21 mouse cellular contexts compared by ENCODE assay signal in the genomic region with DNA sequence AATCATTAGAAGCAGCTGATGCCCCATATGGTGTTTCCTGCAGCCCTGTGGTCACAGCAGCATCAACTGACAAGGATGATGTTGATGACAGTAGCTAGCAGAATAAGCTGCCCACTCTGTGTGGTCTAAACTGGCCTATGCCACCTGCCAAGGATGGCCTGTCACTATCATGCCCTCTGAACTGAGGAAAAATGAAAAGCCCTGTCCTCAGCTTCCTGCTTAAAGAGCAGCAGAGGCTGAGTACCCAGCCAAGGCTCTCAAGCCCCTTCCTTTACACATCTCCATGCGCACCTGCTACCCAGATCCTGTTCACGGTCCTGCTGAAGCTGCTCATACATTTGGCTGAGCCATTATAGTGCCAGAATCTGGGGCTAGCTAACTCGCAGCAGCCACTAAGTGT.
DNase-seq lines count a peak whose midpoint lies in the region; ATAC-seq and TF ChIP-seq lines count a peak whose summit lies in the region.
"Had no signal": no experiment of that assay in that cellular context is flagged by ENCODE, and none has a peak within 500 bp of the region (broad histone marks: within the 10 kb centered on the region; RNA-seq: fewer than 3 reads in every experiment).

No protein-coding gene starts in this region.

- H3K27ac ChIP-seq in liver, embryonic 13.5 days, result 0 out of 2 replicates have a peak overlapping the region, but pooled peaks have one; percentile 20
- H3K27ac ChIP-seq in liver, postnatal 0 days (ENCODE audit: low read depth), result no peak overlapping the region
- no peak overlapping the region for H3K27ac ChIP-seq in hindbrain, embryonic 15.5 days (replicated peaks)
- peak overlapping the region; percentile 5; the same call in 1 of the 2 replicates for H3K27ac ChIP-seq in midbrain, embryonic 16.5 days (ENCODE audit: low read length)
- H3K27ac ChIP-seq in lung, postnatal 0 days (ENCODE audit: low read length), result no peak overlapping the region
- H3K27ac ChIP-seq: embryonic facial prominence, embryonic 10.5 days; forebrain, embryonic 12.5 days; heart, adult 2 months; limb, embryonic 13.5 days; stomach, postnatal 0 days had no signal

- no peak for TF ChIP-seq EP300 in liver, postnatal 0 days (IDR thresholded peaks at IDR 0.05; ENCODE audit: low read depth)
- no peak for TF ChIP-seq EP300 in lung, postnatal 0 days (IDR thresholded peaks at IDR 0.05)

- DNase-seq in cerebellum, postnatal 10 days, result peak; percentile 65 to 79
- no peak for DNase-seq in cerebellum, adult 18-20 months
- no peak for DNase-seq in liver, embryonic 13.5 days
- no peak for DNase-seq in liver, postnatal 0 days
- no peak for DNase-seq in frontal cortex, adult 2 months (ENCODE audit: extremely low spot score in 1 of 2, low spot score in 1 of 2)
- no peak for DNase-seq in lung, postnatal 0 days (ENCODE audit: low spot score)
- DNase-seq: adrenal gland, adult 8-10 months; cerebellum, adult 11-12 months; gastrocnemius, postnatal 14 days; heart, adult 2 months; heart, postnatal 4 days; lung, adult 2 months; lung, postnatal 36 days; right cerebral cortex, postnatal 25 days had no signal

- H3K4me2 ChIP-seq in liver, embryonic 13.5 days, result no peak overlapping the region
- no peak overlapping the region for H3K4me2 ChIP-seq in liver, postnatal 0 days (ENCODE audit: low read depth, low read length)
- H3K4me2 ChIP-seq in hindbrain, embryonic 15.5 days, result no peak overlapping the region
- H3K4me2 ChIP-seq in midbrain, embryonic 16.5 days (ENCODE audit: low read length), result no peak overlapping the region
- no peak overlapping the region for H3K4me2 ChIP-seq in lung, postnatal 0 days (replicated peaks; ENCODE audit: low read depth, low read length)
- H3K4me2 ChIP-seq: forebrain, embryonic 12.5 days; limb, embryonic 13.5 days had no signal

- no peaks in the 10 kb centered on the region for H3K36me3 ChIP-seq in liver, embryonic 13.5 days
- H3K36me3 ChIP-seq in liver, postnatal 0 days (replicated peaks; ENCODE audit: insufficient read depth, low read length), result no peaks in the 10 kb centered on the region
- no peaks in the 10 kb centered on the region for H3K36me3 ChIP-seq in hindbrain, embryonic 15.5 days
- no peaks in the 10 kb centered on the region for H3K36me3 ChIP-seq in midbrain, embryonic 16.5 days (ENCODE audit: control insufficient read depth, insufficient read depth, low read length)
- H3K36me3 ChIP-seq in lung, postnatal 0 days (ENCODE audit: insufficient read depth, low read length), result no peaks in the 10 kb centered on the region
- H3K36me3 ChIP-seq: embryonic facial prominence, embryonic 10.5 days; forebrain, embryonic 12.5 days; limb, embryonic 13.5 days had no signal

- no peak for TF ChIP-seq CTCF in liver, postnatal 0 days (IDR thresholded peaks at IDR 0.05; ENCODE audit: low read depth)
- TF ChIP-seq CTCF in lung, postnatal 0 days (IDR thresholded peaks at IDR 0.05), result no peak

- H3K9ac ChIP-seq in liver, embryonic 13.5 days, result no peak overlapping the region
- no peak overlapping the region for H3K9ac ChIP-seq in liver, postnatal 0 days (replicated peaks)
- H3K9ac ChIP-seq in hindbrain, embryonic 15.5 days, result no peak overlapping the region
- no peak overlapping the region for H3K9ac ChIP-seq in midbrain, embryonic 16.5 days (ENCODE audit: low read depth, low read length)
- no peak overlapping the region for H3K9ac ChIP-seq in lung, postnatal 0 days (replicated peaks; ENCODE audit: low read depth)
- H3K9ac ChIP-seq: forebrain, embryonic 12.5 days; limb, embryonic 13.5 days had no signal

- H3K27me3 ChIP-seq in liver, embryonic 13.5 days, result no peaks in the 10 kb centered on the region
- H3K27me3 ChIP-seq in liver, postnatal 0 days (ENCODE audit: insufficient read depth, low read length), result no peaks in the 10 kb centered on the region
- no peaks in the 10 kb centered on the region for H3K27me3 ChIP-seq in hindbrain, embryonic 15.5 days
- H3K27me3 ChIP-seq in midbrain, embryonic 16.5 days (ENCODE audit: control insufficient read depth, insufficient read depth, low read depth, low read length), result no peaks in the 10 kb centered on the region
- no peaks in the 10 kb centered on the region for H3K27me3 ChIP-seq in lung, postnatal 0 days (replicated peaks; ENCODE audit: insufficient read depth, low read length)
- H3K27me3 ChIP-seq: limb, embryonic 13.5 days had no signal

- H3K4me1 ChIP-seq in liver, embryonic 13.5 days (replicated peaks), result peaks cover 84% of the 10 kb centered on the region
- no peaks in the 10 kb centered on the region for H3K4me1 ChIP-seq in liver, postnatal 0 days (ENCODE audit: insufficient read depth)
- H3K4me1 ChIP-seq in hindbrain, embryonic 15.5 days (replicated peaks), result peaks cover 36% of the 10 kb centered on the region
- H3K4me1 ChIP-seq in midbrain, embryonic 16.5 days (ENCODE audit: control insufficient read depth, insufficient read depth, low read length), result peaks cover 6% of the 10 kb centered on the region; the same call in 1 of the 2 replicates
- H3K4me1 ChIP-seq in lung, postnatal 0 days (ENCODE audit: insufficient read depth, low read depth, low read length), result no peaks in the 10 kb centered on the region
- H3K4me1 ChIP-seq: limb, embryonic 13.5 days had no signal

- no peak overlapping the region for H3K4me3 ChIP-seq in liver, embryonic 13.5 days (replicated peaks)
- no peak overlapping the region for H3K4me3 ChIP-seq in liver, postnatal 0 days (ENCODE audit: low read depth, low read length)
- H3K4me3 ChIP-seq in hindbrain, embryonic 15.5 days, result no peak overlapping the region
- H3K4me3 ChIP-seq in midbrain, embryonic 16.5 days (ENCODE audit: low read depth, low read length), result no peak overlapping the region
- no peak overlapping the region for H3K4me3 ChIP-seq in lung, postnatal 0 days (ENCODE audit: low read depth, low read length)
- H3K4me3 ChIP-seq: embryonic facial prominence, embryonic 10.5 days; forebrain, embryonic 12.5 days; heart, adult 2 months; limb, embryonic 13.5 days had no signal

- H3K9me3 ChIP-seq in liver, embryonic 13.5 days (replicated peaks), result no peaks in the 10 kb centered on the region
- H3K9me3 ChIP-seq in liver, postnatal 0 days (ENCODE audit: low read length), result no peaks in the 10 kb centered on the region
- H3K9me3 ChIP-seq in hindbrain, embryonic 15.5 days, result no peaks in the 10 kb centered on the region
- no peaks in the 10 kb centered on the region for H3K9me3 ChIP-seq in midbrain, embryonic 16.5 days (replicated peaks; ENCODE audit: control insufficient read depth, low read length, poor library complexity, severe bottlenecking)
- H3K9me3 ChIP-seq in lung, postnatal 0 days (ENCODE audit: low read length), result no peaks in the 10 kb centered on the region
- H3K9me3 ChIP-seq: embryonic facial prominence, embryonic 10.5 days; forebrain, embryonic 12.5 days; limb, embryonic 13.5 days had no signal

- WGBS in liver, embryonic 13.5 days (ENCODE audit: insufficient replicate concordance), result 83% methylated on average over 3 of the region's 3 CpGs
- WGBS in liver, postnatal 0 days (ENCODE audit: insufficient replicate concordance), result 77% methylated on average over 3 of the region's 3 CpGs
- WGBS in hindbrain, embryonic 15.5 days, result 49% methylated on average over 3 of the region's 3 CpGs
- WGBS in midbrain, embryonic 16.5 days, result 56% methylated on average over 3 of the region's 3 CpGs
- 77% methylated on average over 3 of the region's 3 CpGs for WGBS in lung, postnatal 0 days

- no peak for ATAC-seq in liver, embryonic 13.5 days (ENCODE audit: low read depth)
- no peak for ATAC-seq in liver, postnatal 0 days
- ATAC-seq in hindbrain, embryonic 15.5 days (ENCODE audit: low FRiP score, low read depth), result peak; percentile 29
- no peak for ATAC-seq in midbrain, embryonic 16.5 days
- ATAC-seq in lung, postnatal 0 days, result no peak
- ATAC-seq: intestine, embryonic 16.5 days had no signal

Comparison
In these comparisons a context has a peak if more than half of its experiments do, and no peak if none do; other contexts are left out.
1. DNase-seq: peak in cerebellum, postnatal 10 days (2 of 2); none in cerebellum, adult 18-20 months (0 of 2), liver, embryonic 13.5 days (single experiment), liver, postnatal 0 days (single experiment), frontal cortex, adult 2 months (0 of 2) and lung, postnatal 0 days (single experiment).
2. H3K27ac ChIP-seq: peak in liver, embryonic 13.5 days (single experiment) and midbrain, embryonic 16.5 days (single experiment); none in liver, postnatal 0 days (single experiment), hindbrain, embryonic 15.5 days (single experiment) and lung, postnatal 0 days (single experiment).